Mouse (Mus musculus): ENCODE data around the gene Ranbp9. TPM values are rescaled to one million over a fixed set of nuclear protein-coding genes. Genes with fewer than 3 reads are reported as not detected.
A peak's percentile ranks its signal among the peaks of the same experiment; 100 is the strongest.

Ranbp9 gene
- polyA plus RNA-seq, 1 experiment: 17.6 TPM

DNA sequence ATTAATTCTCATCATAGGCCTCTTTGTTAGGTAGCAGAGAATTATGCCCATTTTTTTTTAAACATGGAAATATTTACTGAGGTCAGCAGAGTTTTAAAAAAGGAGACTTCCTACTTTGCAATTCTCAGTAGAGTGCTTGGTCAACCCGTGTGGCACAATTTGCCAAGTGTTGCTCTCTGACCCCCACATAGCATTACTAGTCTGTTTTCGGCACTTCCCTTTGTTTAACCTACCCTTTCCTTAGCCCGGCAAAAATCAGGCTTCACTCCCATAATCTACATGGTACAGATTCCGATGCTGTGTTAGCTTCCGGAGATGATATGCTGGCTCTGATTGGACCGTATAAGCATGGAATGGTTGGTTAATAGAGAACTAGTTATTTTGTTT, 770 bp upstream of the Ranbp9 start:
- no peak for TF ChIP-seq FOSL1 (IDR thresholded peaks at IDR 0.05; ENCODE audit: insufficient read depth, low read length, poor library complexity, severe bottlenecking)
- TF ChIP-seq CEBPB (IDR thresholded peaks at IDR 0.05; ENCODE audit: low read depth): no peak
- no peak for TF ChIP-seq MYOG (IDR thresholded peaks at IDR 0.05; ENCODE audit: control insufficient read depth, extremely low read depth, insufficient read length)
- TF ChIP-seq MAX (IDR thresholded peaks at IDR 0.05): no peak
- no peak for TF ChIP-seq USF1 (IDR thresholded peaks at IDR 0.05; ENCODE audit: low read depth)
- no peak for TF ChIP-seq MYOD1 (IDR thresholded peaks at IDR 0.05; ENCODE audit: control insufficient read depth, insufficient read length, low read depth)
- TF ChIP-seq CTCF (IDR thresholded peaks at IDR 0.05; ENCODE audit: control insufficient read depth, insufficient read depth, insufficient read length): no peak

DNA sequence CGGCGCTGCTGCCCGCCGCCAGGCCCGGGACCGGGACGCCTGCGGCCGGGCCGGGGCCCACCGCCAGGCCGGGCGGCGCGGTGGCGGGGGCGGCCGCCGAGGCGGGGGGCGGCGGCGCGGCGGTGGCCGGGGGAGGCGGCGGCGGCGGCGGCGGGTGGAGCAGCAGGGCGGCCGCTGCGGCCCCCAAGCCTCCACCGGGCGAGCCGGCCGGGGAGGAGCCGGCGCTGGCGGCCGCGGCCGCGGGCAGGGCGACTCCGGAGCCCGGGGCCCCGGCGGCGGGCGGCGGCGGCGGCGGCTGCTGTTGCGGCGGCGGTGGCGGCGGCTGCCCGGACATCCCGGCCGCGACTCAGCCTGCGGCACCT, 506 bp downstream of the Ranbp9 start:
- no peaks in the 10 kb centered on the region for H3K36me3 ChIP-seq (ENCODE audit: control insufficient read depth, insufficient read depth)
- peak overlapping the region; percentile 65 for H3K4me3 ChIP-seq (ENCODE audit: insufficient read depth, poor library complexity, severe bottlenecking)
- peaks cover 52% of the 10 kb centered on the region for H3K79me2 ChIP-seq (ENCODE audit: control insufficient read depth, insufficient read depth)
- peak overlapping the region; percentile 84 for H3ac ChIP-seq (ENCODE audit: control insufficient read depth, insufficient read length, low read depth)
- H3K27me3 ChIP-seq (ENCODE audit: control insufficient read depth, insufficient read depth, insufficient read length): no peaks in the 10 kb centered on the region
- TF ChIP-seq MAX (IDR thresholded peaks at IDR 0.05) (no peak), MYOD1 (IDR thresholded peaks at IDR 0.05; ENCODE audit: control insufficient read depth, insufficient read length, low read depth) (no peak), CTCF (IDR thresholded peaks at IDR 0.05; ENCODE audit: control insufficient read depth, insufficient read depth, insufficient read length) (no peak), FOSL1 (IDR thresholded peaks at IDR 0.05; ENCODE audit: insufficient read depth, low read length, poor library complexity, severe bottlenecking) (no peak), MYOG (IDR thresholded peaks at IDR 0.05; ENCODE audit: control insufficient read depth, extremely low read depth, insufficient read length) (no peak)
- H3K79me3 ChIP-seq (ENCODE audit: low read depth): peaks cover 47% of the 10 kb centered on the region

More for the DNA sequence above, 770 bp upstream of the Ranbp9 start:
- Histone ChIP-seq H3K79me2 (ENCODE audit: control insufficient read depth, insufficient read depth) (peaks cover 39% of the 10 kb centered on the region), H3K79me3 (ENCODE audit: low read depth) (peaks cover 35% of the 10 kb centered on the region), H3K4me3 (ENCODE audit: insufficient read depth, poor library complexity, severe bottlenecking) (peak overlapping the region; percentile 65), H3K27me3 (ENCODE audit: control insufficient read depth, insufficient read depth, insufficient read length) (no peaks in the 10 kb centered on the region), H3K36me3 (ENCODE audit: control insufficient read depth, insufficient read depth) (no peaks in the 10 kb centered on the region), H3ac (ENCODE audit: control insufficient read depth, insufficient read length, low read depth) (no peak overlapping the region)

DNA sequence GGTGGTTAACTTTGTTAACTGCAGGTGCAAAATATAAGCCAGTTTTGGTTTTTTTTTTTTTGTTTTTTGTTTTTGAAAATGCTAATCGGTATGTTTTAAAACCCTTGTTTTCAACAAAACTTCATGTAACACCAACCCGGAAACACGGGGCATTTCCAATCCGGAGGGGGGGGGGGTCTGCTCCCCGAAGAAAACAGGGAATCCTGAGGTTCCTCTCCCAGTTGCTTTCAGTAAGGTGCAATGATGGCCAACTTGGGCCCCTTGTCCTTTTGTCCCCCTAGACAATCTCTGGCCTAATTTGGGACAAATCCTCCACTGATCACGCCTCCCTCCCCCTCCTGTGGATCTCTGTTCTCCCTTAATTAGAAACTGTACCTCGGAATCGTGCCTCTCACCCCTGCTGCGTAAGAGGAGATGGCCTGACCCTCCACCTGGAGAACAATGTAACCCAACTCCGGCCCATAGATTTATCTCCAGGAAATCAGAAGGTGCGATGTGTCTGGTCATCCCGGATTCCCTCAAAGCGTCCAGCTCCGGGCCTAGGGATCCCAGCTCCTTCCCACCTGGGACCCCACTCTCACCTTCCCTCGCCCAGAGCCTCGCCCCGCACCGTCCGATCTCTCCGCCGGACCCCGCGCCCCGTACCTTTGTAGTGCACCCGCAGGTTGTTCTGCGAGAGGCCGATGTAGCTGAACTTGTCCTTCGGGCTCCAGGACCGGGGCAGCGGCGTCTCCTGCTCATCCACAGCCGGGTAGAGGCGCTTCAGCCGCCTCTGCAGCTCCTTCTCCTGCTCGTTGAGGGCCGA, 1.1 kb downstream of the Ranbp9 start:
- Histone ChIP-seq H3K27me3 (ENCODE audit: control insufficient read depth, insufficient read depth, insufficient read length) (no peaks in the 10 kb centered on the region), H3K79me2 (ENCODE audit: control insufficient read depth, insufficient read depth) (peaks cover 58% of the 10 kb centered on the region)

DNA sequence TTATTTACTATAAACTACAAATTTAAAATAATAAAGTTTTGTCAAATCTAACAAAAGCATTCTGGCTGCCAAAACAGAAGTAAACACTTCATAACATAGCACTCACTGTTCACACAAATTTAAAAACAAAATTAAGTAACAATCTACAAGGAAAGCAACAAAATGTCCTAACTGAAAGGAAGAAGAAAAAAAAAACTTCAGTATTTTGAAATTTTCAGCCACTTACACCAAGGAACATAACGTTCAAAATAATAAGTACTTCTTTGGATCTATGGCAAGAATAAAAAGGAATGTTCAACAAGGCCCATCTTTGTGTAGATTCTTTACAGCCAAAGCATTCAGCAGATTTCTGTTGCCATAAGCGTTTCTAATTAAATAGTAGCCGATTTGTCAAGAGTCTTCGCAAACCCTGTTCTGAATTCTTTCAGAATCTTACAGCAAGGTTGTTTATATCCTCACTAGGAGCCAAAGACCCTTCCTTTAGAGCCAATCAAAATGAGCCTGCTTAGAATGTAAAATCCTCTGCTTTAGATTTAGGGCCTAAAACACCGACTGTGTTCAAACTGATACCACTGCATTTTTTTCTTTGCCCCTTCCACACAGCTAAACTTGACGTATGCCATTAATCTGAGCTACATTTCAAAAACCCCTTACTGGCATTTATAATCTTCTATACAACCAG, 1.9 kb downstream of the Ranbp9 start:
- peaks cover 66% of the 10 kb centered on the region for H3K79me2 ChIP-seq (ENCODE audit: control insufficient read depth, insufficient read depth)
- H3ac ChIP-seq (ENCODE audit: control insufficient read depth, insufficient read length, low read depth): no peak overlapping the region
- H3K36me3 ChIP-seq (ENCODE audit: control insufficient read depth, insufficient read depth): no peaks in the 10 kb centered on the region
- H3K27me3 ChIP-seq (ENCODE audit: control insufficient read depth, insufficient read depth, insufficient read length): no peaks in the 10 kb centered on the region
- H3K4me3 ChIP-seq (ENCODE audit: insufficient read depth, poor library complexity, severe bottlenecking): peak overlapping the region; percentile 65
- TF ChIP-seq MYOD1 (IDR thresholded peaks at IDR 0.05; ENCODE audit: control insufficient read depth, insufficient read length, low read depth) (no peak), CTCF (IDR thresholded peaks at IDR 0.05; ENCODE audit: control insufficient read depth, insufficient read depth, insufficient read length) (no peak), MYOG (IDR thresholded peaks at IDR 0.05; ENCODE audit: control insufficient read depth, extremely low read depth, insufficient read length) (no peak), MAX (IDR thresholded peaks at IDR 0.05) (no peak), CEBPB (IDR thresholded peaks at IDR 0.05; ENCODE audit: low read depth) (no peak), USF1 (IDR thresholded peaks at IDR 0.05; ENCODE audit: low read depth) (no peak), FOSL1 (IDR thresholded peaks at IDR 0.05; ENCODE audit: insufficient read depth, low read length, poor library complexity, severe bottlenecking) (no peak)
- peaks cover 62% of the 10 kb centered on the region for H3K79me3 ChIP-seq (ENCODE audit: low read depth)

More for the DNA sequence above, 1.1 kb downstream of the Ranbp9 start:
- H3K4me3 ChIP-seq (ENCODE audit: insufficient read depth, poor library complexity, severe bottlenecking): peak overlapping the region; percentile 65
- H3K36me3 ChIP-seq (ENCODE audit: control insufficient read depth, insufficient read depth): no peaks in the 10 kb centered on the region
- peak overlapping the region; percentile 72 for H3ac ChIP-seq (ENCODE audit: control insufficient read depth, insufficient read length, low read depth)
- peaks cover 53% of the 10 kb centered on the region for H3K79me3 ChIP-seq (ENCODE audit: low read depth)
- TF ChIP-seq CTCF (IDR thresholded peaks at IDR 0.05; ENCODE audit: control insufficient read depth, insufficient read depth, insufficient read length): no peak
- no peak for TF ChIP-seq MYOG (IDR thresholded peaks at IDR 0.05; ENCODE audit: control insufficient read depth, extremely low read depth, insufficient read length)
- no peak for TF ChIP-seq MAX (IDR thresholded peaks at IDR 0.05)
- no peak for TF ChIP-seq CEBPB (IDR thresholded peaks at IDR 0.05; ENCODE audit: low read depth)
- no peak for TF ChIP-seq MYOD1 (IDR thresholded peaks at IDR 0.05; ENCODE audit: control insufficient read depth, insufficient read length, low read depth)
- TF ChIP-seq USF1 (IDR thresholded peaks at IDR 0.05; ENCODE audit: low read depth): no peak
- TF ChIP-seq FOSL1 (IDR thresholded peaks at IDR 0.05; ENCODE audit: insufficient read depth, low read length, poor library complexity, severe bottlenecking): no peak

DNA sequence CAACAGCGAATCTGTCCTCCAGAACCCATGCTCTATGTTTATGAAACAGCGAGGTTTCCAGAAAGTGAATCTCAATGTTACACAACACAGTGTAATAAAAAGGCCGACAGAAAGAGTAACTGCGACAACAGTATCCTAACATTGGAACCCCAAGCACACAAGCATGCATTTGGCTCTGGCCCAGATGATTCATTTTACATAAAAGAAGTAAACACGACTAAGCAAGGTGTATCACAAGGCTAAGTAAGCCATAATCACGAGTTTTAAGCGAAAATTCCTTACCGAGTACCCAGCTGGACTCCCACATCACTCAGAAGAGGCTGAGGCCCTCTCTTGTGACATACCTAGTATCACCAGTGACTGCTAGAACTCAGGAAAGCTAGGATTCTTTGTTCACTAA, 2.5 kb downstream of the Ranbp9 start:
- H3K79me2 ChIP-seq (ENCODE audit: control insufficient read depth, insufficient read depth): peaks cover 72% of the 10 kb centered on the region
- peak overlapping the region; percentile 18 for H3ac ChIP-seq (ENCODE audit: control insufficient read depth, insufficient read length, low read depth)
- no peak for TF ChIP-seq MAX (IDR thresholded peaks at IDR 0.05)
- TF ChIP-seq CTCF (IDR thresholded peaks at IDR 0.05; ENCODE audit: control insufficient read depth, insufficient read depth, insufficient read length): no peak
- TF ChIP-seq CEBPB (IDR thresholded peaks at IDR 0.05; ENCODE audit: low read depth): peak; percentile 19
- no peak for TF ChIP-seq USF1 (IDR thresholded peaks at IDR 0.05; ENCODE audit: low read depth)
- TF ChIP-seq MYOD1 (IDR thresholded peaks at IDR 0.05; ENCODE audit: control insufficient read depth, insufficient read length, low read depth): no peak
- TF ChIP-seq MYOG (IDR thresholded peaks at IDR 0.05; ENCODE audit: control insufficient read depth, extremely low read depth, insufficient read length): no peak
- TF ChIP-seq FOSL1 (IDR thresholded peaks at IDR 0.05; ENCODE audit: insufficient read depth, low read length, poor library complexity, severe bottlenecking): no peak
- no peaks in the 10 kb centered on the region for H3K36me3 ChIP-seq (ENCODE audit: control insufficient read depth, insufficient read depth)
- H3K27me3 ChIP-seq (ENCODE audit: control insufficient read depth, insufficient read depth, insufficient read length): no peaks in the 10 kb centered on the region
- peaks cover 67% of the 10 kb centered on the region for H3K79me3 ChIP-seq (ENCODE audit: low read depth)
- peak overlapping the region; percentile 12 for H3K4me3 ChIP-seq (ENCODE audit: insufficient read depth, poor library complexity, severe bottlenecking)

All from C2C12 (cell line).